Mouse (Mus musculus) right cerebral cortex, postnatal 10 days (tissue): ENCODE results near the gene Rhob.
A peak's percentile ranks its signal among the peaks of the same experiment; 100 is the strongest.

Experiments
- DNase-seq, 2 experiments: peaks; one replicate each; pipeline ENCODE4 v3.0.0; 2021; ENCODE audit warnings: low spot score in 2 of 2

The Rhob gene

DNA sequence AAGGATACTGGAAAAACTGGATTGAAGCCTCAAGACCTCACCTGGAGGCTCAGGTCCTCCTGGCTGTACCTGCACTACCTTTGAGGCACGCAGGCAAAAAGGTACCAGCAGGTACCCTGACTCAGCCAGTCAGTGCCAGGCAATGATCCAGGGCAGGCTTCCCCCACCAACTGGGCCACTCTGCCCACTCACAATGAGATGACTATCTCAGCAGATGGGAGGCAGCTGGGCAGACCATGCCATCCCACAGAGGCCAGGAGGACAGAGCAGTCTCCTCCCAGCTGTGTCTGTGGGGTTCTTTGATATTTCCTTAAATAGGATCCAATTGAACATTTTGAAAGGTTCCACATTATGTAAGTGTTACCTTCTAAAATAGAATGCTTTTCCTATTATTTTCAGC lies 49.8 kb downstream of the Rhob start:
- DNase-seq: peak in 1 of 2 experiments; percentile 55
